In genomic region chr4:101647976-101648642, GRCm38 (mm10) we compare ENCODE assay signal across 1 mouse cellular context.
TF ChIP-seq lines count a peak whose summit lies in the region.

No protein-coding gene starts in this region.

TF ChIP-seq in MEL, 35 proteins besides CTCF, POLR2A, EP300 and RAD21 (continued from another document):
- TF ChIP-seq MEF2A (IDR thresholded peaks at IDR 0.05; ENCODE audit: extremely low read depth, insufficient replicate concordance, low read depth, low read length, poor library complexity, severe bottlenecking) (no peak), ZMIZ1 (IDR thresholded peaks at IDR 0.05; ENCODE audit: low read depth, low read length) (no peak; the same call in none of the 2 replicates), UBTF (IDR thresholded peaks at IDR 0.05; ENCODE audit: borderline replicate concordance, insufficient read depth, low read depth, low read length) (no peak), ETS1 (IDR thresholded peaks at IDR 0.05; ENCODE audit: low read depth, low read length) (no peak), GATA1 (IDR thresholded peaks at IDR 0.05; ENCODE audit: low read depth, low read length) (peak; percentile 55), NRF1 (IDR thresholded peaks at IDR 0.05; ENCODE audit: insufficient read depth, low read depth, low read length, poor library complexity, severe bottlenecking) (no peak), USF1 (IDR thresholded peaks at IDR 0.05; ENCODE audit: low read depth, low read length) (no peak), MAZ (IDR thresholded peaks at IDR 0.05; ENCODE audit: low read depth, low read length) (no peak; the same call in 1 of the 2 replicates), ZC3H11A (IDR thresholded peaks at IDR 0.05; ENCODE audit: low read depth, low read length) (no peak), GABPA (IDR thresholded peaks at IDR 0.05; ENCODE audit: low read depth, low read length) (no peak), TCF12 (IDR thresholded peaks at IDR 0.05; ENCODE audit: low read depth, low read length) (no peak), ELF1 (IDR thresholded peaks at IDR 0.05; ENCODE audit: low read depth, low read length) (no peak; the same call in 1 of the 2 replicates), ZNF384 (IDR thresholded peaks at IDR 0.05; ENCODE audit: low read depth, low read length) (no peak), TAL1 (IDR thresholded peaks at IDR 0.05; ENCODE audit: low read length) (no peak), RCOR1 (IDR thresholded peaks at IDR 0.05; ENCODE audit: low read depth, low read length) (no peak), KAT2A (conservative IDR thresholded peaks at IDR 0.05; ENCODE audit: low read depth, low read length) (0 out of 2 replicates have a peak, but pooled peaks have one; percentile 18), MYB (IDR thresholded peaks at IDR 0.05; ENCODE audit: low read depth, low read length) (0 out of 2 replicates have a peak, but pooled peaks have one; percentile 25), MAX (IDR thresholded peaks at IDR 0.05; ENCODE audit: low read length) (peak; percentile 39; the same call in 1 of the 2 replicates), POLR2AphosphoS2 (IDR thresholded peaks at IDR 0.05; ENCODE audit: low read length) (0 out of 2 replicates have a peak, but pooled peaks have one; percentile 18)
